Mouse (Mus musculus): ENCODE data around the gene Tmem179.

Tmem179 gene

GRCm38 (mm10) chr12:112463750-112464444, 52.6 kb downstream of the Tmem179 start:
- no peak for DNase-seq (ENCODE audit: low read depth)

- no peak for DNase-seq (ENCODE audit: low read depth)
Observed at GRCm38 (mm10) chr12:112463209-112463608, 53.3 kb downstream of the Tmem179 start.

GRCm38 (mm10) chr12:112462423-112462822, 54.1 kb downstream of the Tmem179 start:
- no peak for DNase-seq (ENCODE audit: low read depth)

- no peak for DNase-seq (ENCODE audit: low read depth)
Observed at GRCm38 (mm10) chr12:112457839-112458238, 58.7 kb downstream of the Tmem179 start.

- no peak for DNase-seq (ENCODE audit: low read depth)
Observed at GRCm38 (mm10) chr12:112456144-112456713, 60.3 kb downstream of the Tmem179 start.

GRCm38 (mm10) chr12:112451826-112452225, 64.7 kb downstream of the Tmem179 start:
- DNase-seq (ENCODE audit: low read depth) = no peak

GRCm38 (mm10) chr12:112451381-112451780, 65.2 kb downstream of the Tmem179 start:
- DNase-seq (ENCODE audit: low read depth) = no peak

GRCm38 (mm10) chr12:112450883-112451282, 65.7 kb downstream of the Tmem179 start:
- DNase-seq (ENCODE audit: low read depth) = no peak

All from c-Kit-positive CD71-negative TER-119-negative erythroid progenitor cells, embryonic 14.5 days (primary cell).